Mouse (Mus musculus) macrophage (primary cell): Measurements from ENCODE around the gene Tmem106b. TPM values are rescaled to one million over a fixed set of nuclear protein-coding genes. Genes with fewer than 3 reads are reported as not detected.

Experiments
- H3K27ac ChIP-seq: fragments of 350-480 bp; formaldehyde crosslinking; 2 replicates; pipeline ENCODE4 v1.9.0; 2021
- H3K36me3 ChIP-seq: fragments of 350-480 bp; formaldehyde crosslinking; 2 replicates; pipeline ENCODE4 v1.9.0; 2021; ENCODE audit errors: inconsistent target
- H3K4me3 ChIP-seq: fragments of 350-480 bp; formaldehyde crosslinking; 2 replicates; pipeline ENCODE4 v1.9.0; 2021; ENCODE audit errors: inconsistent target
- H3K79me2 ChIP-seq: fragments of 350-480 bp; formaldehyde crosslinking; 2 replicates; pipeline ENCODE4 v1.9.0; 2021; ENCODE audit errors: inconsistent target
- WGBS: methylation state at CpG from one replicate; pipeline ENCODE4 v1.1.7; 2026; ENCODE audit warnings: inconsistent platforms; ENCODE audit not compliant: missing documents; 5-methylcytosine and 5-hydroxymethylcytosine counted together
- polyA plus RNA-seq: library from polyadenylated mRNA; stranded (reverse); fragments of 250-400 nt; gene quantifications from 3 replicates; pipeline ENCODE4 v1.2.4, GENCODE M21; 2018; ENCODE audit warnings: inconsistent platforms

The Tmem106b gene
- polyA plus RNA-seq, 1 experiment from 2014 or later = 58.5 TPM

DNA sequence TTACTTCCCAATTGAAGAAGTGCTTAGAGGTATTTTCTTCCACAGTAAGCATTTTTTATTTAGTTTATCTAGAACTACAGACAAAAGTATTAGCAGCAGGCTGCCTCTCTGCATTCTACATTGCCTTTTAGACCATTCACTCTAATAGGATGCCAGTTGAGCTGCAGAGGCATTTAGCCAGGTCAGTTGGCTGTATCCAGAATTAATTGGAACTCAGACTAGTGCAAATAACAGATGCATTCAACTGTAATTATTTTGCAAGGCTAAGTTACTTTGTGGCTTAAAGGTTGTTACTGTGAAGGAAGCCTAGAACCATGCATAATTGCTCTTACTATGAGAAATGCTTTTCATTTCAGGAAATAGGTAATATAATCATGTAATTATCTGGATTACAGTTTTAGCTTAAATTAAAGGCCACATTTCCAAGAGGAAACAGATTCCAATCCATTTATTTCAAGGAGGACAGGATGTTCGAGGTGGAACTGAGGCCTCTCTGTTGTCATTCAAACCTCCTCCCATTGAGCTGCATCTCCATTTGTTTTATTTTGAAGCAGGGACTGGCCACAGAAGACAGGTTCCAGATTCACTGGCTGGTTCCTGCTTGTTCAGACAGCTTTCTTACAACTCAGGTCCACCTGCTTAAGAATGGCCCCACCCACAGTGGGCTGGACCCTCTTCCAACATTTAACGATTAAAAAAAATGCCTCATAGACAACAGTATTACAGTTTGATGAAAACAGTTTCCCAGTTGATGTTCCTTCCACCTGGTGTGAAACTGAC, 27.3 kb downstream of the Tmem106b start:
- WGBS = 100% methylated on average over 2 of the region's 2 CpGs
- no peaks in the 10 kb centered on the region for H3K36me3 ChIP-seq
- H3K27ac ChIP-seq = no peak overlapping the region
- H3K79me2 ChIP-seq = no peaks in the 10 kb centered on the region
- no peak overlapping the region for H3K4me3 ChIP-seq

DNA sequence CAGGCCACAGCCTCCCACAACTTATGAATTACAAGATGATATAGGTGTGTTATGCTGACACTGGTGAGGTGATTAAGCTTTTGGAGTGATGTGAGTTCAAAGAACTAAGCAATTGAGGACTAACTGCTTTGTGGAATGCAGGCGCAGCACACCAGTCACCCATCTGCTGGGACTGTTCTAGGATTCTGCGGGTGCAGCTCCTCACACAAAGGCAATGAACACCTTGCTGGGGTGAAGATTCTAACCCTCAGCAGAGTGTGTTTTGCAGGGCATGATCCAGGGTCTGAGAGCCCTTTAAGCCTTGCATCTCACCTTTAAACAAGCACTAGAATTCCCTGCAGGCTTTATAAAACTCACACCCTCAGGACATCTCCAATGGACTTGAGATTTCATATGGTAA, 30.6 kb downstream of the Tmem106b start:
- Histone ChIP-seq H3K36me3 (no peaks in the 10 kb centered on the region), H3K4me3 (no peak overlapping the region), H3K79me2 (no peaks in the 10 kb centered on the region), H3K27ac (no peak overlapping the region)
- WGBS = 89% methylated on average over 2 of the region's 2 CpGs

DNA sequence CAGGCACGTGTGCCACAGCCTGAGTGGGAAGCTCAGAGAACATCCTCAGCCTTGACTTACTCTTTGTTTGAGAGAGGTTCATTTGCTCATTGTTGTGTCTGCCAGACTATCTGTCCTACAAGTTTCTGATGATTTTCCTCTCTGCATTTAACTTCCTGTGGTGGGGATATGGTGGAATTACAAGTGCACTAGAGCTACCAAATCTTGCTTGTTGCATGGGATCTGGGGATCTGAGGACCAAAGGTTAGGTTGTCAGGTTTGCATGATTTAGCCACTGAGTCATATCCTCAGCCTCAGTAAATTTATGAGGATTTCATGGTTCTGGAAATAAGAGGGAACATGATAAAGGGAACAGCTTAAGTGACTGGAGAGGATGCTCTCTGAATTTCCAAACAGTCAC, 39.1 kb downstream of the Tmem106b start:
- H3K27ac ChIP-seq = no peak overlapping the region
- no peak overlapping the region for H3K4me3 ChIP-seq
- WGBS = 89% methylated on average over 1 of the region's 1 CpGs
- no peaks in the 10 kb centered on the region for H3K36me3 ChIP-seq
- H3K79me2 ChIP-seq = no peaks in the 10 kb centered on the region

DNA sequence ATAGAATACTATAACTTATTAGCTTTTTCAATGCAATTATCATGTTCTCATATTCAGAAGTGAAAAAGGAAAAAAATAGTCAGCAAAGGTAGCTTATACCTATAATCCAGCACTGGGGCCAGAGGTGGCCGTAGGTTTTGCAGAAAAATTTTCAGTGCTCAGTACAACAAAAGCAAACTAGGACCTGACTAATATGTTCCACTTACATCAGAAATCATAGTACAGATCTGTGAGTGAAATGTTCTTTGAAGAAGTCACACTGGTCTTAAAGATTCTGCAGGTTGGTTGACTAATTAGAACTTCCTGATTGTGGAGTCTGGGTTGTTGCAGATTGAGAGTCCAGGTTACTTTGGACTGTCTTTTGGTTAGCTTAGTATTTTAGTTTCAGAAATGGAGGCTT, 67.7 kb downstream of the Tmem106b start:
- Histone ChIP-seq H3K79me2 (no peaks in the 10 kb centered on the region), H3K36me3 (no peaks in the 10 kb centered on the region), H3K4me3 (no peak overlapping the region), H3K27ac (no peak overlapping the region)
- 100% methylated on average over 1 of the region's 1 CpGs for WGBS

Other genes with a start within 250 kb of the Tmem106b start
- not detected in 3 replicates for gene Vwde, start 155.2 kb downstream of the Tmem106b start, polyA plus RNA-seq